Mouse (Mus musculus) E14TG2a.4 (cell line): ENCODE results near the gene Slc35a3.
"Not testable (repeated sequence)": the region's sequence is repeated elsewhere in the genome, so short reads cannot be mapped to it uniquely, and the experiment has no call there.

Source experiments
- H3K27me3 ChIP-seq: 2 replicates; pipeline ENCODE4 v1.6.1; 2014; ENCODE audit warnings: low read length, control low read depth; ENCODE audit not compliant: insufficient read depth
- H3K36me3 ChIP-seq: 2 replicates; pipeline ENCODE4 v1.6.1; 2014; ENCODE audit warnings: low read length, control low read depth; ENCODE audit not compliant: insufficient read depth
- H3K4me1 ChIP-seq: replicated peaks from 2 replicates; pipeline ENCODE4 v1.6.1; 2014; ENCODE audit warnings: low read depth, low read length, control low read depth
- H3K4me3 ChIP-seq: replicated peaks from 2 replicates; pipeline ENCODE4 v1.5.1; 2014; ENCODE audit warnings: mild to moderate bottlenecking, low read length
- H3K9me3 ChIP-seq: 2 replicates; pipeline ENCODE4 v1.6.1; 2014; ENCODE audit warnings: low read length, control low read depth
- CTCF ChIP-seq: conservative IDR thresholded peaks from 2 replicates; pipeline ENCODE4 v1.5.1; 2014; ENCODE audit warnings: low read length
- NANOG ChIP-seq: IDR thresholded peaks from 2 replicates; pipeline ENCODE4 v1.6.1; 2014; ENCODE audit warnings: borderline replicate concordance, low read length, mixed read lengths
- POU5F1 ChIP-seq: IDR thresholded peaks from 2 replicates; pipeline ENCODE4 v1.6.1; 2014; ENCODE audit warnings: low read length, borderline replicate concordance

Slc35a3 gene

GRCm38 (mm10) chr3:116712436-116712881, at the start of gene Slc35a3:
Slc35a3 (minus strand) TSS chr3:116712831.
- TF ChIP-seq CTCF (no peak), POU5F1 (no peak), NANOG (no peak)
- peaks cover 18% of the 10 kb centered on the region for H3K4me1 ChIP-seq
- peaks cover 18% of the 10 kb centered on the region for H3K27me3 ChIP-seq
- H3K36me3 ChIP-seq: no peaks in the 10 kb centered on the region
- H3K9me3 ChIP-seq: no peaks in the 10 kb centered on the region
- H3K4me3 ChIP-seq: peak within 1 kb of the TSS; percentile 94

- H3K4me1 ChIP-seq: peaks cover 18% of the 10 kb centered on the region
- H3K4me3 ChIP-seq: no peak overlapping the region
- TF ChIP-seq NANOG (no peak), POU5F1 (no peak), CTCF (no peak)
- no peaks in the 10 kb centered on the region for H3K27me3 ChIP-seq
- H3K9me3 ChIP-seq: no peaks in the 10 kb centered on the region
- peaks cover 22% of the 10 kb centered on the region for H3K36me3 ChIP-seq
Observed at GRCm38 (mm10) chr3:116752818-116753217, 40.2 kb upstream of the Slc35a3 start.

GRCm38 (mm10) chr3:116751191-116751860, 38.7 kb upstream of the Slc35a3 start:
- TF ChIP-seq CTCF: peak; percentile 47
- TF ChIP-seq POU5F1: no peak
- H3K27me3 ChIP-seq: no peaks in the 10 kb centered on the region
- peaks cover 18% of the 10 kb centered on the region for H3K4me1 ChIP-seq
- H3K4me3 ChIP-seq: no peak overlapping the region
- no peaks in the 10 kb centered on the region for H3K9me3 ChIP-seq
- H3K36me3 ChIP-seq: peaks cover 10% of the 10 kb centered on the region; the same call in 1 of the 2 replicates

GRCm38 (mm10) chr3:116748391-116749170, 36.0 kb upstream of the Slc35a3 start:
- Histone ChIP-seq H3K9me3 (no peaks in the 10 kb centered on the region), H3K36me3 (peaks cover 12% of the 10 kb centered on the region; the same call in 1 of the 2 replicates), H3K4me3 (no peak overlapping the region), H3K27me3 (no peaks in the 10 kb centered on the region), H3K4me1 (peaks cover 18% of the 10 kb centered on the region)
- peak; percentile 79 for TF ChIP-seq CTCF
- no peak for TF ChIP-seq NANOG

GRCm38 (mm10) chr3:116747648-116748047, 35.0 kb upstream of the Slc35a3 start:
- not testable (repeated sequence) for H3K27me3 ChIP-seq, H3K4me3 ChIP-seq, H3K9me3 ChIP-seq
- Histone ChIP-seq H3K36me3 (peaks cover 12% of the 10 kb centered on the region; the same call in 1 of the 2 replicates), H3K4me1 (peaks cover 18% of the 10 kb centered on the region)

GRCm38 (mm10) chr3:116740963-116741362, 28.3 kb upstream of the Slc35a3 start:
- TF ChIP-seq POU5F1 (no peak), CTCF (no peak), NANOG (no peak)
- Histone ChIP-seq H3K9me3 (no peaks in the 10 kb centered on the region), H3K27me3 (no peaks in the 10 kb centered on the region), H3K36me3 (peaks cover 7% of the 10 kb centered on the region; the same call in 1 of the 2 replicates), H3K4me3 (no peak overlapping the region), H3K4me1 (peaks cover 16% of the 10 kb centered on the region)

GRCm38 (mm10) chr3:116740106-116740505, 27.5 kb upstream of the Slc35a3 start:
- peaks cover 16% of the 10 kb centered on the region for H3K4me1 ChIP-seq
- no peak for TF ChIP-seq NANOG
- no peak for TF ChIP-seq POU5F1
- TF ChIP-seq CTCF: no peak
- no peak overlapping the region for H3K4me3 ChIP-seq
- peaks cover 7% of the 10 kb centered on the region; the same call in 1 of the 2 replicates for H3K36me3 ChIP-seq
- peaks cover 6% of the 10 kb centered on the region for H3K9me3 ChIP-seq
- H3K27me3 ChIP-seq: no peaks in the 10 kb centered on the region

- H3K27me3 ChIP-seq: no peaks in the 10 kb centered on the region
- no peak for TF ChIP-seq POU5F1
- no peak for TF ChIP-seq CTCF
- TF ChIP-seq NANOG: no peak
- H3K4me1 ChIP-seq: peaks cover 15% of the 10 kb centered on the region
- H3K4me3 ChIP-seq: no peak overlapping the region
- peaks cover 3% of the 10 kb centered on the region; the same call in 1 of the 2 replicates for H3K36me3 ChIP-seq
- H3K9me3 ChIP-seq: peaks cover 19% of the 10 kb centered on the region
Observed at GRCm38 (mm10) chr3:116737326-116737731, 24.7 kb upstream of the Slc35a3 start.
